8 mouse cellular contexts compared by ENCODE assay signal in genomic region chr8:84147769-84148530, GRCm38 (mm10). TPM values are rescaled to one million over a fixed set of nuclear protein-coding genes. Genes with fewer than 3 reads are reported as not detected.
DNase-seq lines count a peak whose midpoint lies in the region; ATAC-seq and TF ChIP-seq lines count a peak whose summit lies in the region.

Gene Cc2d1a, minus strand, starts transcription at chr8:84147936.
Gene 4930432K21Rik, plus strand, starts transcription at chr8:84148025.

- WGBS in cerebellum, adult 2 months, result 11% methylated on average over 49 of the region's 49 CpGs
- 18% methylated on average over 49 of the region's 49 CpGs for WGBS in forebrain, postnatal 0 days
- WGBS in lung, embryonic 15.5 days, result 16% methylated on average over 49 of the region's 49 CpGs

- peaks cover 31% of the 10 kb centered on the region for H3K36me3 ChIP-seq in G1E (replicated peaks)
- H3K36me3 ChIP-seq in forebrain, postnatal 0 days (ENCODE audit: insufficient read depth), result peaks cover 21% of the 10 kb centered on the region
- H3K36me3 ChIP-seq in lung, embryonic 15.5 days, result peaks cover 18% of the 10 kb centered on the region

- H3K9me3 ChIP-seq in G1E (replicated peaks), result no peaks in the 10 kb centered on the region
- no peaks in the 10 kb centered on the region for H3K9me3 ChIP-seq in forebrain, postnatal 0 days (ENCODE audit: low read length)
- no peaks in the 10 kb centered on the region for H3K9me3 ChIP-seq in lung, embryonic 15.5 days

- TF ChIP-seq POLR2A in cerebellum, adult 2 months (IDR thresholded peaks at IDR 0.05; ENCODE audit: borderline replicate concordance, insufficient read depth, low read length), result peak; percentile 94

- H3K4me2 ChIP-seq in forebrain, postnatal 0 days (ENCODE audit: low read depth), result peak within 1 kb of the TSS; percentile 88
- peak within 1 kb of the TSS; percentile 87 for H3K4me2 ChIP-seq in lung, embryonic 15.5 days

- peaks cover 27% of the 10 kb centered on the region for H3K4me1 ChIP-seq in G1E (ENCODE audit: insufficient read depth, low read depth, low read length)
- peaks cover 11% of the 10 kb centered on the region for H3K4me1 ChIP-seq in cerebellum, adult 2 months (ENCODE audit: control insufficient read depth, insufficient read depth, low read length)
- H3K4me1 ChIP-seq in forebrain, postnatal 0 days (ENCODE audit: insufficient read depth), result peaks cover 18% of the 10 kb centered on the region
- H3K4me1 ChIP-seq in lung, embryonic 15.5 days, result peaks cover 22% of the 10 kb centered on the region

- H3K27ac ChIP-seq in cerebellum, adult 2 months (ENCODE audit: insufficient read depth, low read length), result no peak within 1 kb of the TSS; the same call in 1 of the 2 replicates
- peak within 1 kb of the TSS; percentile 47; the same call in 1 of the 2 replicates for H3K27ac ChIP-seq in forebrain, postnatal 0 days (ENCODE audit: low read depth, low read length)
- peak within 1 kb of the TSS; percentile 84 for H3K27ac ChIP-seq in lung, embryonic 15.5 days

- peaks cover 10% of the 10 kb centered on the region for H3K27me3 ChIP-seq in G1E (ENCODE audit: insufficient read depth, low read length)
- no peaks in the 10 kb centered on the region for H3K27me3 ChIP-seq in cerebellum, adult 2 months (ENCODE audit: control insufficient read depth, insufficient read depth, low read length)
- H3K27me3 ChIP-seq in forebrain, postnatal 0 days (ENCODE audit: insufficient read depth, low read length), result no peaks in the 10 kb centered on the region
- no peaks in the 10 kb centered on the region for H3K27me3 ChIP-seq in lung, embryonic 15.5 days

- ATAC-seq in G1E (ENCODE audit: extremely low read depth, insufficient number of reproducible peaks, low FRiP score, poor library complexity, severe bottlenecking), result peak; percentile 70
- peak; percentile 98 for ATAC-seq in forebrain, postnatal 0 days
- peak; percentile 93 for ATAC-seq in lung, embryonic 15.5 days (ENCODE audit: borderline replicate concordance, extremely low read depth, low FRiP score, low TSS enrichment)

- TF ChIP-seq CTCF in G1E (IDR thresholded peaks at IDR 0.05; ENCODE audit: low read depth, low read length), result no peak
- TF ChIP-seq CTCF in cerebellum, adult 2 months (IDR thresholded peaks at IDR 0.05; ENCODE audit: borderline replicate concordance, insufficient read depth, low read depth, low read length), result no peak; the same call in 1 of the 2 replicates
- no peak for TF ChIP-seq CTCF in forebrain, postnatal 0 days (IDR thresholded peaks at IDR 0.05; ENCODE audit: low read depth)

- H3K4me3 ChIP-seq in G1E (ENCODE audit: low read depth, low read length), result peak within 1 kb of the TSS; percentile 83
- H3K4me3 ChIP-seq in cerebellum, adult 2 months (replicated peaks; ENCODE audit: insufficient read depth, low read depth, low read length), result peak within 1 kb of the TSS; percentile 57
- peak within 1 kb of the TSS; percentile 63 for H3K4me3 ChIP-seq in forebrain, postnatal 0 days (ENCODE audit: low read depth, low read length)
- H3K4me3 ChIP-seq in lung, embryonic 15.5 days, result peak within 1 kb of the TSS; percentile 67

- peak; percentile 95 for DNase-seq in G1E (ENCODE audit: low spot score)
- DNase-seq in cerebellum, adult 2 months, result peak; percentile 97 to 98
- peak; percentile 97 for DNase-seq in forebrain, postnatal 0 days
- DNase-seq in heart, postnatal 4 days, result peak; percentile 92
- DNase-seq in layer of hippocampus, adult 8-10 months (ENCODE audit: low spot score in 2 of 2), result peak; percentile 93 to 95
- DNase-seq in ovary, adult 18-20 months (ENCODE audit: low spot score), result peak; percentile 94
- DNase-seq in thymus, postnatal 0 days (ENCODE audit: low spot score), result peak; percentile 97

- H3K9ac ChIP-seq in forebrain, postnatal 0 days, result peak within 1 kb of the TSS; percentile 79
- peak within 1 kb of the TSS; percentile 92 for H3K9ac ChIP-seq in lung, embryonic 15.5 days

RNA-seq across cellular contexts. Expression of gene Cc2d1a, which starts in this region (rescaled TPM):
- 7.9 and 9.6 TPM in 2 replicates for total RNA-seq in G1E (2014; fragmentation: Nextera tagmentation)
- 4.8 and 5.1 TPM in 2 replicates for total RNA-seq in G1E (2017)
- 21.3 and 25.5 TPM in 2 replicates for polyA plus RNA-seq in G1E (2012)
- polyA plus RNA-seq in cerebellum, adult 2 months (2012; rRNA removed), result 40.4 and 45.1 TPM in 2 replicates
- 64.2 and 70.1 TPM in 2 replicates for total RNA-seq in forebrain, postnatal 0 days (2014; rRNA removed)
- polyA plus RNA-seq in forebrain, postnatal 0 days (2015; fragmentation: Nextera tagmentation; extraction: Ambion mirVana), result 36.3 and 48.4 TPM in 2 replicates
- 10 to 100 TPM; 12.6 to 15.6 TPM for total RNA-seq in heart, postnatal 4 days (2021)
- total RNA-seq in layer of hippocampus, adult 8-10 months (2022), result 10 to 100 TPM; 54.1 to 61.7 (median 57.8) TPM
- polyA plus RNA-seq in lung, embryonic 15.5 days (2015; fragmentation: Nextera tagmentation; extraction: Ambion mirVana), result 23.1 and 23.4 TPM in 2 replicates
- polyA plus RNA-seq in thymus, postnatal 0 days (2015; fragmentation: Nextera tagmentation; extraction: Ambion mirVana), result 18.9 and 20.1 TPM in 2 replicates

RNA-seq across cellular contexts. Expression of gene 4930432K21Rik, which starts in this region (rescaled TPM):
- total RNA-seq in G1E (2014; fragmentation: Nextera tagmentation) (0.34 TPM in 1 of 2 replicates, not detected in the other), G1E (2017) (0.55 and 0.58 TPM in 2 replicates)
- polyA plus RNA-seq in G1E (2012), result 0.08 and 0.11 TPM in 2 replicates
- 2.7 and 3.2 TPM in 2 replicates for polyA plus RNA-seq in cerebellum, adult 2 months (2012; rRNA removed)
- 3.5 and 6.0 TPM in 2 replicates for total RNA-seq in forebrain, postnatal 0 days (2014; rRNA removed)
- 2.4 and 3.3 TPM in 2 replicates for polyA plus RNA-seq in forebrain, postnatal 0 days (2015; fragmentation: Nextera tagmentation; extraction: Ambion mirVana)
- total RNA-seq in heart, postnatal 4 days (2021), result under 1 TPM; 0.38 to 0.60 TPM
- 1 to 10 TPM; 2.1 to 3.5 (median 2.6) TPM for total RNA-seq in layer of hippocampus, adult 8-10 months (2022)
- 1.7 TPM in 2 replicates for polyA plus RNA-seq in lung, embryonic 15.5 days (2015; fragmentation: Nextera tagmentation; extraction: Ambion mirVana)
- 1.3 and 1.4 TPM in 2 replicates for polyA plus RNA-seq in thymus, postnatal 0 days (2015; fragmentation: Nextera tagmentation; extraction: Ambion mirVana)
